Mouse (Mus musculus) gastrocnemius, adult 8-10 months (tissue): ENCODE measurements at regions not wholly inside any gene's neighbourhood (a gene's known extent, or its start where the extent isn't known, plus 50 kb on each side); places are given as distances from the start of the nearest gene placed in this dataset.

Experiments
- DNase-seq, 2 experiments: peaks; one replicate each; pipeline ENCODE4 v3.0.0; 2022; ENCODE audit warnings: low spot score in 2 of 2

DNA sequence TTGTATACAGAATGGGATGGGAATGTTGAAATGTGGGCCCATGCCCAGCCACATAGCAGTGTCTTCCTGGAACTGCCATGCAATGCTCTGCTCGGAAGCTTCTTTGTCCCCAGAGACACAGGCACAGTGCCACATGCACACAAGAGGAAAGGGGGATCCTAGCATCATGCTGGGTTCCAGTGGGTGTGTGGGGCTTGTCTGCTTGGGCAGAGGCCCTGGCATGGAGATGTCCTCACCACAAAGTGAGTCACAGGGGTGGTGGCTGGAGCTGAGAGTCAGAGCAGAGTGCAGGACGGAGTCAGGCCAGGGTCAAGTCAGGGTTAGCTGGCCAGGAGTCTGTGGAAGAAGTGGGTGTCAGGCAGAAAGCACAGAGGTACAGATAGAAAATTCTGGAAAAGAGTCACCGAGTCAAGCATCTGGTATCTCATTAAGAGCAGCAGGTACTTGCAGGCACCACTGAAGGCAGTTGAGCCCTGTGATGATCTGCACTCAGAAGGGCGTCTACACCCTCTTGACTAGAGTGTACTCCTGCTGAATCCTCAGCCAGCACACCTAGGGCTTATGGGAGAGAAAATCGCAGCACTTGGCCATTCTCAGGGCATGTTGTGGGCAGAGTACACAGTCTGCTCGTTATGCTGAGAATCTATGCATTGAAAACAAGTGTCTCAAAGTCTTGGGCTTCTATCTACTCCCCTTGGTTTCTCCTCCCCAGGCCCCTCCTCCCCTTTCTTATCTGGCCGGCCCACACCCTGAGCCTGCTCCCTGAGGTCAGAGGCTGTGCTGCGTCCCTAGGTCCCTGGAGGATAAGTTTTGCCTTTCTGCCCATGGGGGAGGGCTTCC, 85.3 kb downstream of the Ackr3 start:
- peak in 1 of 2 experiments; percentile 27 for DNase-seq

DNA sequence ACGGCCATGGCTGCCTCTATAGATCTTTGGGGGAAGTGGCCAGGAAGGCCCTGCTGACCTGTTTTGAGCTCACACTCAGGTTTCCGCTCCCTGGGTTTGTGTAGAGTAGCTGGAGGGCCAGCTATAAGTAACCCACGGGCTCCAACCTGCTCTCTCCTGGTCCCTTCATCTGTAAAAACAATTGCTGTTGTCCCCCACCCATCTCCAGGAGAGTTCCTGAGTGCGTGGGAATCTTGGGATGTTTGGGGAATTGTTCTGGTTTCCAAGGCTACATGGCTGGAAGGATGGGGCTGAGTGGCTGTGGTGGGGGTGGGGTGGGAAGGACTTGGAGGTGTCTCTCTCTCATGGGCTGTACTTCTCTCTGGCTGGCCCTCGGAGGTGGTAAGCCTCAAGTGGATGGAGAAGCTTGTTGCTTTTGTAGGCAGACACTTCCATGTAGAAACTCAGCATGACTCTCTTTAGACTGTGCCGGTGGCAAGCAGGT, 86.0 kb downstream of the Ackr3 start:
- DNase-seq: no peak

DNA sequence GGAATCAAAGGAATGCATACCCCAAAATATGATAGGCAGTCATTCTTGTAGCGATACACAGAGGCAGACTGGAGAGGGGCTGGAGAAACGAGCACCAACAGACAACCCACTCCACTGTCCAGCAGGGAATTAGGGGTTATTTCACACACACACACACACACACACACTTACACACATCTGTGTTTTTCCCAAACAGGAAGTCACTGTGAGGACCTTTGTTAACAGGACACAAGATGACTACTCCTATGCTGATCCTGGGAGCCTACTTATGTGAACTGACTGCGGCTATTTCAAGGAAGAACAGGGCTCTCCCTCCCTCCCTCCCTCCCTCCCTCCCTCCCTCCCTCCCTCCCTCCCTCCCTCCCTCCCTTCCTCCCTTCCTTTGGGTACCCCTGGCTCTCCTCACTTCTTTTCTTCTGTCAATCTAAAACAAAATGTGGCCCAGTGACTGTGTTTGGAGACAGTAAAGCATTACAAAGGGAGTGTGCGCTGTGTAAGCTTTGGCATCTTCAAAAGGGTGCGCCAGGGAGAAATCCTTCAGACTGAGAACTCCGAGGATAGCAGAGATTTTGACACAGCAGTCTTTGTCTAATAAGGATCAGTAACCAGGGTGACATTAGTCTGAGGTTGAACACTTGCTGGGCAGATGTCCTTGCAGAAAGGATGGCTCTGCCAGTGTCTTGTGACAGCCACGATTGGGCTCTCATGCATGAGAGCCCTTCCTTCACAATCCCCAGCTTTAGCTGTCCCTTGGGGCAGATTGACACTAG, 86.8 kb downstream of the Ackr3 start:
- DNase-seq: no peak

DNA sequence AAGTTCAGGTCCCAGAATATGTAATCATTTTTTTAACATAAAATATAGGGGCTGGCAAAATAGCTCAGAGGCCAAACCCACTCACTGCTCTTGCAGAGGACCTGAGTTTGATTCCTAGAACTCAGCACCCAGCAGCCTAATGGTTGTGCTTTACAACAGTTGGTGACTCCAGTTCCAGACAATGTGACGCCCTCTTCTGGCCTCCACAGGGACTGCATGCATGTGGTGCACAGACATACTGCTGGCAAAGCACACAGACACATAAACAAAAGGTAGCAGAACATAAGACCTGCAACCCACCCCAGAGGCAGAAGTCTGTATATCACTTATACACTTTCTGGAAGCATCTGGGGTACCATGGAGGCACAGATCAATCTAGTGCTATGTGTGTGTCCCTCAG, 87.5 kb downstream of the Ackr3 start:
- DNase-seq: no peak

DNA sequence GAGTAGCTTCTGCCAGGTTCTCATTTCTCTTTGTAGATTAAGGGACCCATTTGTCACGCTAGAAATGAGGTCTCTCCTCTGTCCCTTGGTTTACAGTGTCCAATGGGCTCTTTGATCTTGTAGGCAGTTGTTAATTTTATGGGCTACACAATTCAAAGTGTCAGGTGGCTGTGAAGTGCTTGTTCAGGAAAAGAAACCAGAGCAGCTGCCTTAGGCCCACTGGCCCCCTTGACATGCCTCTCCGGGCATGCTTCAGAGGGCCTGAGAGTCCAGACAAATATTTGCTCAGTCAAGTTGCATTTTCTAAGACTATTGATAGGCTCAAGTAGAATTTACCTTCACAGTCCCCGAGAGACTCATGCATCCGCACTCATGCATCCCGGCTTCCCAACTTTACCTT, 94.0 kb downstream of the Ackr3 start:
- no peak for DNase-seq

DNA sequence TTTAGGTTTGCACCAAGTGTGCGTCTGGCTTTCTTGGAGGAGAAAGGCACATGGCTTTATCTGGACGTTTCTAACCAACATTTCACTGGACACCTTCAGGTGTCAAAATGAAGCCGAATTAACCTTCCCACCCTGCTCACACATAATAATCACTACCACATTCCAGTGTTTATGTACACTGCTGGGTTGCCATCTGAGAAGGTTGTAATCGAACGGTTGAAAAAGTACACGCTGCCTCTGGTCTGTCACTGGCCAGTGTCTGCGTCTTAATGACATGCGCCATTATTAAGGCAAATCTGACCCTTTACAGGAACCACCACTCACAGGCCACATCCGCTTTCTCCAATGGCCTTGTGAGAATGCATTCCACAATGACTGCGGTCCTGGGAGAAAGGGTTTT, 96.4 kb downstream of the Ackr3 start:
- no peak for DNase-seq

DNA sequence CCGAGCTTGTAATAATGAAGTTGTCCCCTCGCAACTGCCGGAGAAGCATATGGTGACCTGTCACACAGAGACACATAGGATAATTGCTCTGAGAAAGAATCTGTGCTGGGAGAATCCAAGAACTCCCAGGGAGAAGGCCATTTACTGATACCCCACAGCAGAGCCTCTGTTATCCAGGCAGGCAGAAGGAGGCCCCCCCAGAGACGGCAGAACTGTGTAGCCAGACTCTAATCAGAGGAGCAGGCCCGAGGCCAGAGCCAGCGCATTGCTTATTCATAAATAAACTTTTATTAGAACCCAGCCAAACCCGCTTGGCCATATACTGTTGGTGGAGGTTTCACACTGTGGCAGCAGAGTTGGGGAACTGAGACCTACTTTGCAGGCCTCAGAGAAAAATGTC, 100.6 kb downstream of the Ackr3 start:
- DNase-seq: no peak

DNA sequence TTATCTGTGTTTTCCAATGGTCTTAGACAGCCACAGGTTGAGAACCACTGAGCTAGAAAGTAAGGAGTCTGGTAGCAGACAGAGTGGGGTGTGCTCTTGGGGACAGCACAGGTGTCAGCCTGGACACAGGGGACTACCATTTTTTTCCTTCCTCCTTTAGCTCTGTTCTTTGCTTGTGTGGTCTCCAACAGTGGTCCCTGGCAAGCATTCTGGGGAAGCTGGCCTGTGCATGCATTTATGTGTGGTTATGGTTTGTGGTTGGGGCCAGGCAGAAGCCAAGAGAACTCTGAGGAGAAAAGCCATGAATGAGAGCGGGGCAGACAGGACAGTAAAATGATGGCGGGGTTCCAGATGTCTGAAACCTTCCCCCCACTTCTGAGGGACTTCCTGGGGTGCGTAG, 107.2 kb downstream of the Ackr3 start:
- DNase-seq: no peak

DNA sequence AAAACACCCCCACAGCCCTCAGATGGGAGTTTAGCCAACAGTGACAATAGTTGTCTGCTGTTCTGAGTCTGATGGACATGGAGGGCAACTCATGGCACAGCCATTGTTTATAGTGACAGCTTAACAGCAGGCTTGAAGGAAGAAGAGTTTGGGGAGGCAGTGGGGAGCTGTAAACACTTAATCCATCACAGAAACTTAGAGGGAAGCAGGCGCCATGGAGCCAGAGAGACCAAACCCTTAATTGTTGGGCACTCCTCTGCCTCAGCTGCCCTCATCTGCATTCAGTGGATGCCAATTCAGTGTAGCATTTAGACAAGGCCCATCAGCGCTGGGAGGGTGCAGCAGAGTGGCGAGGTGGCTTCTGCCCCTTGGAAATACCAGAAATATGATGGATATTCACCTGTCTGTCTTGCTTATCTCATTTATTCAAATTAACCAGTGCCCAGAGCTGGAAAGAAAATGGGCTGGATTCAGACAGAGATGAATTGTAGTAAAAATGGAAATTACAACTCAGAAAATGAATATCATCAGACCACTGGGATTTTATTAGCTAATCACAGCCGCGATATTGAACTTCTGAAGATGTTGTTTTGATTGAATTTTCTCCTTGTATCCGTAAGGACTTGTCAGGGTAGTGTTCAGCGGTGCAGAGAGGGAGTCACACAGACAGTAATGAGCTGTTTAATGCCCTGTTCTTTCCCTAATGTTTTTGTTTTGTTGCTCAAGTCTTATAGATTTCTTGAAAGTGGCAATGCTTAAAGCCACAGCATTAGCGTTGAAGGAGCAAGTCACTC, 108.1 kb downstream of the Ackr3 start:
- no peak for DNase-seq

DNA sequence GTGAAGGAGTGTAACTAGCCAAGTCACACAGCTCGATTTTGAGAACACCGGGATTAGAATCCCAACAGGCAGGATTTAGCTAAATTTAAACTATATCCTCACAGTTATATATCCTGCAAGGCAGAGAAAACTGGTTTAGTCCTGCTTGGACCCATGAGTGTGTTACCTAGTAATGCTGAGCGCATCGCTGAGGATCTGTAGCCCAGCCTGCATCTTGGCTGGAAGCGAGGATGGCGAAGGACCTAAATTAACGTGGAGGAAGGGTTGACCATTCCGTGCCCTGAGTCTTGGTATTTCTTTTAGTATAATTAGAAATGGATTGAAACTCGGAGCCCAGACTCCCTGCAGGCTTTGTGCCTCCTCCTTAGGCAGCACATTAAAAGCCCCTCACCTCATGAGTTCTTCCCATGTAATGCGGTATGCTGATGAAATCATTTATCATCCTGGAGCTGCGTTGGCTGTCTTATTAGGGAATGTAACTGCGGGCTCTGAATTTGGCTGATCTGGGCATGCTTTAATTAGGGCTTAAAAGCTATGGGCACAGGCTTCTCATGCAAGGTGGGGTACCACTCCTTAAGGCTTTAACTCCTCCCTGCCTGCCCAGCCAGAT, 110.1 kb downstream of the Ackr3 start:
- DNase-seq: no peak

DNA sequence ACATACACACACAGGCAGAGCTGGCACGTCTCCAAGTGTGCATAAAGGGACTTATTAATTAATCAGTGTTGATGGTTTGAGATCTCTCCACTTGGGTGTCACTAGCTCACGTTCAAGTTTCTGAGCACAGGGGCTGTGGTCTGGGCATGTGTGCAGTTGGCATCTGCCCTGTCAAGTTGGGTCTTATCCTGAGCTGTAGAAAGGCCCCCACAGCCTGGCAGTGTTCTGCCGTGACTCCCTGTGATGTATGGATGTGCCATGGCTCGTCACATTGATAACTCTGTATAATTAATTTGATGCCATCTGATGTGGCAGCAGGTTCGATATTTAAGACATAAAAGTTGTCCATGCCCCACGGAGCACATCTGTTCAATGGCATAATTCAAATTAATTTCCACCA, 114.1 kb downstream of the Ackr3 start:
- DNase-seq: no peak

DNA sequence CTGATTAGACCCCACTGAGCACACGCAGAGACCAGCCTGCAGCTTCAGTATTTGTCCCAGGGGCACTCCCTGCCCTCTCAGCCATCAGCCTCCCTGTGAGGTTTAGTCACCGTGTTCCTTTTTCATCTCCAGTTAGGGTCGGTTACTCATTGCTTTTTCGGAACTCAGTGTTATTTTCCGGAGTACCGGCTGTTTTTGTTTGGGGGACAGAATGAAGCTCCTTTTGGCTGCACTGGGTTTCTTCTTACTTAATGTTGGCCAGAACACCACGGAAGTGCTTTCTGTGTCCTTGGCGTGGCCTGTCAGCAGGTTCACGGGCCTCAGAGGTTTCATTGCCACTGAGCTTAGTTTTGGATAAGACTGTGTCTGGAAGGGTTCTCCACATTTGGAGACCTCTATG, 114.7 kb downstream of the Ackr3 start:
- no peak for DNase-seq

DNA sequence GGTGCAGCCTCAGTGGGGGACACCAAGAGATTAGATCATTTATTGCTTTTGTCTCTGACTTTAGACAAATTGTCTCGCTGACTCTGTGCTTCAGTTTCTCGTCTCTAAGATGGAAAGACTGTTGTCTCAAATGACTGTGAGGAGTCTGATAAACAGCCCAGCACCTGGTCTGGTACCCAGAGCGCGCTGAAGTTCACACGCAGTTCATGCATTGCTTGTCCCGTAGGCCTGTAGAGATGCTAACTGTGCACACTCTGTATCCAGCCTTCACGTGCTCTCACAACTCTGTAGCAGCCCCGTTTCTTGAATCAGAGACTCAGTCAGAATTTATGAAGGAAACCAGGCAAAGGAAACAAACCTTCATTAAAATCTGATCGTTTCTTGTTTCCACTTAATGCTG, 116.7 kb downstream of the Ackr3 start:
- DNase-seq: no peak

DNA sequence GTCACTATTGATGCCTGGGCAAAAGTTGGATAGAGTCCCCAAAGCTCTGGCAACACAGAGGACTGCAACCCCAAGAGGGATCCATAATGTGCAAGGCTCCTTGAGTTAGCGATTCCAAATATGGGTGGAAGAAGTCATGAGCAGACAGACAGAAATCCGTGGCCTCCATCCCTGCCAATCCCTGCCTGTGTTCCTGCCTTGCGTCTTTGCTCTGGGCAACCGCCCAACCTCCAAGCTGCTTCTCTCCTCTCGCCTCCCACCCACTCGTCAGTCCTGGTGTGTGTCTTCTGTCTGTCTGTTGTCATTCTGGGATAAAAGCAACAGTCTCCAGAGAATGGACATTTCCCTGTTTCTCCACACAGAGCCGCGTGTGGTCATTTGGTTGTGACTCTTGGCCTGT, 117.7 kb downstream of the Ackr3 start:
- no peak for DNase-seq

DNA sequence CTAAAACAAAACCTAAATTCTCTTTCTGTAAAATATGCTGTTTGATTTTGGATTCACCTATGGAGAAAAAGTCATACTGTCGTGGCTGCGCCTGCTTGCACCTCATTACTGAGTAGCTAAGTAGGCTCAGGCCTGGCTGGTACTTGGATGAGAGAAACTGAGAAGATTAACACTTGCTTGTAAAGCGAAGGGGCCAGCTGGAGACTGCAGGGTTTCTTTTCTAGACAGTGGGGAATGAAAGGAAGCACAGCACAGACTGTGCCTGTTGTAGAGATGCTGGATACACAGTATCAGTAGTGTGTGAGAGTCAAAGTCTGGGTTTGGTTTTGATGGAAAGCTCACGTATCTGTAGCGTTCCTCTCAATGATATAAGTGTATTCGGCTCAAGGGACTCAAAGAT, 123.5 kb downstream of the Ackr3 start:
- no peak for DNase-seq

DNA sequence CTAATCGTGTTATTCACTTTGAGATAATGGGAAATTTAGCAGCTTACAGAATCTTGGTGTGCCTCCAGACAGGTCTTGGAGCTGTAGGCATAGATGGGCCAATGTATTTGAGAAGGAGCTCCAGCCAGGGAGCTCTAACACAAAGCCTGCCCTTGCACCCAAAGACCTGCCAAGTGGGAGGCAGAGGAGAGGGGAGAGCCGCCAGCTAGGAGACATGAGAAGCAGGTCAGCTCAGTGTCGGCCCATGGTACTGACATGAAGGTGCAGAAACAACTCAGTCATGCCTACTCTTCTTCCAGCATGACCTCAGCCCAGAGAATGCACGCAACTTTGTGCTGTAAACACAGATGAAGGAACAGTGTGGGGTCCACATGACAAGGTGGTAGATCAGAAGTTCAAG, 128.8 kb downstream of the Ackr3 start:
- DNase-seq: peak in 1 of 2 experiments; percentile 44

DNA sequence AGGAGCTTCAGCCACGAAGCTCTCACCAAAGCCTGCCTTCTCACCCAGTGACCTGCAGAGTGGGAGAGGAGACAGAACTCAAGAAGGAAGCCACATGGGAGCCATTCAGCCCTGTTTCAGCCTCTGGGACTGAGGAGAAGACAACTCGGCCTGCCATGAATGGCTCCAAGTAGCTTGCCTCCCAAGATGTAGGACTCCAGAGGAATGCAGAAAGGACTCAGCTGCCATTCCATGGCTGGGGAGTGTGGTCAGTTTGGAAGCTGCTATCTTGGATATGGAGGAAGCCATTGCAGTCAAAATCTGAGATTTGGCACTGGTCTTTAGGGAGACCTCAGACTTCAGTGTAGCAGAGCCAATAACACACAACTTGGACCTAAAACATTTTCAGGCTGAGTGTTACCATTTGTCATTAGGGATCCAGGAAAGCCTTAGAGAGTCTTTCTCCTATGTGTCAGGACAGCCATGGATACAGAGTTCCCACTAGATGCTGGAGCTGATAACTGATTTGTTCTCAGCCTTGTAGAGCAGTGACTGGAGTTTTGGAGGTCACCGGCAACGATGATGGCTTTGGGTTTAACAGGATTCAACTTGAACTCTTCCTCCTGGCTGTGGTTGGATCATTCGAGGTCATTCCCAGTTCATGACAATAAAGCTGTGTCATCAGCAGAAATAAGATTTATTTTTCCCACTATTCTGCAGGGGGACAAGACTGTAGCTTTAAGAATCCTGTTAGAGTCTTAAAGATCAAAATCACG, 130.1 kb downstream of the Ackr3 start:
- DNase-seq: no peak

DNA sequence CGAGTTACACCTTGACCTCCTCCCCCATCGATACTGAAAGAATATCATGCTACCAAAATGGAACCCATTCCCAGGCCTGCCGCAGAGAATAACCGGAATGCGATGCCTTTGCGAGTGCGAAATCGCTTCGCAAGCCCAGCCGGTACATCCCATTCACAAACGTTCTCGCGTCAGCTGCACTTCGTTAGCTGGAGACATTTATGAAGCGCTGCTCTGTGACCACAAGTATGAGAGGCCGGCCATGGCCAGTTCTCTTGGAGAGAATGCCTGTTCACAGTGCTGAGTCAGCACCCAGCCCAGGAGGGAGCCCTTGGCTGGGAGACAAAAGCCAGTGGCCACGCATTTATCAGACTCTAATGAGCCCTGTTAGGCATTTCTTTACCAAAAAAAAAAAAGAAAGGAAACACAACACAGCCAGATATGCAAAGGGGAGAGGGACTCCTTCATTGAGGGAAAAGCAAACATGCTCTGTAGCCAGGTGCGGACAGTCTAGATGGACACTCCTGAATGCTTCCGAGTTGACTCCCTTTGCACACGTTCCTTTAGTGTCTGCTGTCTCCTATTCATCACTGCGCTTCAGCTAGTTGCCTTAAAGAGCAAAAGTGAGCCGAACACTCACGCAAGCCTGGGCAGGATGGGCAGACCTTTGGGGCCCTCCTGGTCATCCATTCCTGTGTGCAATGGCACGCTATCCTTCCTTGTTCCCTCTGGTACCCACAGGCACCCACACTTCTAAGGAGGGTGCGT, 131.4 kb downstream of the Ackr3 start:
- peak in 1 of 2 experiments; percentile 30 for DNase-seq

DNA sequence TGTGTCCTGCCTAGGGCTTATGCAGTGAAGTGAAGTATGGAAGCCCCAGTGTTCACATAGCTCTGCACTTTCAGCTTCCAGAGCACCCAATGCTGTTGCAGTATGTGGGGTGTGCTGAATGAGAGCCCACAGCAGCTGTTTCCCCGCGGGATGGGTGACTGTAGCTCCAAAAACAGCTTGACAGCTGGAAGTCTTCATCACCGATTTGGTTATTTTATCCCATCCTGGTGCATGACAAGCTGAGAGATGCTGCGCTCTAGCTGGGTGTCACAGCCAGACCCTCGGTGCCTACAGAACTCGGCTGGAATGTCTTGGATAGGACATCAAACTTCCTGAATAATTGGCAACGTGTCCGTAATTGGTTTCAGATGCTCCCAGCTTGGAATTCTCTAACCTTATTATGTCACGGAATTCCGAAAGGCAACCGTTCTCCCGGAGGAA, 134.1 kb downstream of the Ackr3 start:
- peak in 1 of 2 experiments; percentile 38 for DNase-seq

DNA sequence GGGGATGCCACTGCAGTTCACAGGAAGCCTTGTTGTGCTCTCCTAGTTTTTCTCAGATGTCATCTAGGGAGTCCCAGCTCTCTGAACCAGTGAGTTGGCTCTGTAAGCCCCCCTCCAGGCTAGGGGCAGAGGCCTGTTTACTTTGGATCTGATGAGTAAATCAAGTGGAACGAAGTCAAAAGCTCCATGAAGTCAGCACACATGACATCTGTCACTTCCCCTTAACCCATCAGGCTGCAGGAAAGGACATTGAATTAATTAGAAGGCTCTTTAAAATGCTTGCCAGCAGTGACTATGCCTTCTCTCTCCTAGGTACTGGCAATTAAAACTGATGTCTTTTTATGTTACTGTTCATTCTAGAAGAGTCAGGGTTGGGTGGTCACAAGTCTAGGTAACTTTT, 138.6 kb downstream of the Ackr3 start:
- no peak for DNase-seq
